Mouse (Mus musculus) heart, embryonic 10.5 days (tissue): ENCODE results near the gene Gm8720. TPM values are rescaled to one million over a fixed set of nuclear protein-coding genes. Genes with fewer than 3 reads are reported as not detected.
"Not testable (repeated sequence)": the region's sequence is repeated elsewhere in the genome, so short reads cannot be mapped to it uniquely, and the experiment has no call there.

ENCODE experiments used
- DNase-seq: peaks from one replicate; pipeline ENCODE4 v3.0.0-alpha.2; 2017; ENCODE audit warnings: low spot score
- H3K27ac ChIP-seq: fragments of 300-500 bp; sonication (generic); 2 replicates; pipeline ENCODE4 v1.5.1; 2016; ENCODE audit warnings: mild to moderate bottlenecking
- H3K27me3 ChIP-seq: fragments of 300-500 bp; sonication (generic); 2 replicates; pipeline ENCODE4 v1.6.1; 2016; ENCODE audit warnings: mild to moderate bottlenecking; ENCODE audit not compliant: poor library complexity, insufficient read depth, severe bottlenecking
- H3K36me3 ChIP-seq: fragments of 300-500 bp; sonication (generic); 2 replicates; pipeline ENCODE4 v1.6.1; 2016; ENCODE audit warnings: mild to moderate bottlenecking, moderate library complexity
- H3K4me1 ChIP-seq: fragments of 300-500 bp; sonication (generic); 2 replicates; pipeline ENCODE4 v1.6.1; 2016; ENCODE audit warnings: mild to moderate bottlenecking
- H3K4me3 ChIP-seq: fragments of 300-500 bp; sonication (generic); 2 replicates; pipeline ENCODE4 v1.5.1; 2016; ENCODE audit warnings: mild to moderate bottlenecking, moderate library complexity
- H3K9me3 ChIP-seq: fragments of 300-500 bp; sonication (generic); 2 replicates; pipeline ENCODE4 v1.6.1; 2016; ENCODE audit warnings: mild to moderate bottlenecking, moderate library complexity
- WGBS: fragments of 180-500 bp; shearing (Covaris S2); methylation state at CpG from one replicate; pipeline ENCODE4 v1.1.7; 2016; 5-methylcytosine and 5-hydroxymethylcytosine counted together
- polyA plus RNA-seq: library from polyadenylated mRNA; unstranded; fragments of >200 nt; fragmentation: Nextera tagmentation; extraction: Ambion mirVana; gene quantifications from 2 replicates; pipeline ENCODE4 v1.2.1, GENCODE M21; 2016

The Gm8720 gene
- not detected in 2 replicates for polyA plus RNA-seq

GRCm38 (mm10) chr7:23067356-23067755, at the start of gene Gm8720:
Gene Gm8720 (minus strand): TSS chr7:23067456.
- not testable (repeated sequence) for H3K4me3 ChIP-seq, H3K4me1 ChIP-seq, H3K36me3 ChIP-seq, H3K9me3 ChIP-seq, DNase-seq, H3K27me3 ChIP-seq, H3K27ac ChIP-seq
- WGBS: no CpG with 5 or more reads among the region's 1 CpGs

DNA sequence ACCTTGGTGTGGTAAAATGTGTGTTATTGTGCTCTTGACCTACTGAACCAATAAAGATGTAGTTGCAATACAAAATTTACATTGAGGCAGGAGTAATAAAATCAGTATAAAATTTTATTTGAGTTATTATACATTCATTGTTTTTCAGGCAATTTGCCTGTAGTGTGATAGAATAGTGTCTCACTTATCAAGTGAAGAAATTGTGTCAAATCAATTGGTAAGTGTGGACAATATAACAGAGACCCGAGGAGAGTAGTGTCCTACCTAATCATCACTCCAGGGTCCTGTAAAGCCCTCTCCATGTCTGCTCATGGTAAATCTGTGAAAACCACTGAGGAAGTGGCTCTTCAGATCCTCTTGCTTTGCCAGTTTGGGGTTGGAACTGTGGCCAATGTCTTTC, 12.0 kb downstream of the Gm8720 start, which contains the start of gene Vmn1r163:
Gene Vmn1r163, plus strand, starts transcription at position 301 of the 400 bp plus-strand sequence.
- not testable (repeated sequence) for H3K36me3 ChIP-seq, H3K27me3 ChIP-seq, H3K4me1 ChIP-seq, H3K4me3 ChIP-seq, H3K27ac ChIP-seq, H3K9me3 ChIP-seq, DNase-seq
- no CpG with 5 or more reads among the region's 1 CpGs for WGBS

DNA sequence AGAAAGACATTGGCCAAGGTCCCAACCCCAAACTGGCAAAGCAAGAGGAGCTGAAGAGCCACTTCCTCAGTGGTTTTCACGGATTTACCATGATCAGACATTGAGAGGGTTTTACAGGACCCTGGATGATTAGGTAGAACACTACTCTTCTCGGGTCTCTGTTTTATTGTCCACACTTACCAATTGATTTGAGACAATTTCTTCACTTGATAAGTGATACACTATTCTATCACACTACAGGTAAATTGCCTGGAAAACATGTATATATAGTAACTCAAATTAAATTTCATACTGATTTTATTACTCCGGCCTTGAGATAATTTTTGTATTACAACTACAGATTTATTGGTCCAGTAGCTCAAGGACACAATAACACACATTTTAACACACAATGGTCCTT, 47.4 kb downstream of the Gm8720 start, which contains the start of gene Gm4216:
Gene Gm4216, minus strand, starts transcription at position 101 of the 400 bp plus-strand sequence.
- H3K9me3 ChIP-seq, H3K27ac ChIP-seq, H3K27me3 ChIP-seq, H3K36me3 ChIP-seq, DNase-seq, H3K4me1 ChIP-seq, H3K4me3 ChIP-seq: not testable (repeated sequence)
- no CpG with 5 or more reads among the region's 3 CpGs for WGBS

Other genes starting within 250 kb of the Gm8720 start
- gene Vmn1r159, start 223.9 kb downstream of the Gm8720 start, polyA plus RNA-seq: not detected in 2 replicates
- not detected in 2 replicates for gene Vmn1r160, start 196.2 kb downstream of the Gm8720 start, polyA plus RNA-seq
- gene Gm4214, start 82.8 kb downstream of the Gm8720 start, polyA plus RNA-seq: not detected in 2 replicates
- not detected in 2 replicates for gene Gm4216, start 47.5 kb downstream of the Gm8720 start, polyA plus RNA-seq
- gene Vmn1r163, start 11.9 kb downstream of the Gm8720 start, polyA plus RNA-seq: not detected in 2 replicates
- not detected in 2 replicates for gene Gm10662, start 77.0 kb upstream of the Gm8720 start, polyA plus RNA-seq
- gene Vmn1r165, start 149.9 kb upstream of the Gm8720 start, polyA plus RNA-seq: not detected in 2 replicates
- not detected in 2 replicates for gene Vmn1r166, start 184.2 kb upstream of the Gm8720 start, polyA plus RNA-seq
- not detected in 2 replicates for gene Gm6902, start 211.4 kb upstream of the Gm8720 start, polyA plus RNA-seq
- gene Nlrp4e, start 233.7 kb upstream of the Gm8720 start, polyA plus RNA-seq: not detected in 2 replicates